Mouse (Mus musculus) intestine, postnatal 0 days (tissue): ENCODE data around the gene Esrp2. TPM values are rescaled to one million over a fixed set of nuclear protein-coding genes. Genes with fewer than 3 reads are reported as not detected.

Experiments used
- ATAC-seq: fragments of 200-750 bp; cut with Nextera tagmentation; 2 replicates; pipeline ENCODE4 v1.8.0; 2017; ENCODE audit warnings: mild to moderate bottlenecking, moderate TSS enrichment, moderate library complexity
- H3K27ac ChIP-seq: fragments of 300-500 bp; sonication (generic); 2 replicates; pipeline ENCODE4 v1.5.1; 2014; ENCODE audit warnings: mild to moderate bottlenecking, low read depth, low read length, moderate library complexity
- H3K27me3 ChIP-seq: fragments of 300-500 bp; sonication (generic); replicated peaks from 2 replicates; pipeline ENCODE4 v1.6.1; 2014; ENCODE audit warnings: low read length, mixed read lengths; ENCODE audit not compliant: control insufficient read depth, insufficient read depth
- H3K36me3 ChIP-seq: fragments of 300-500 bp; sonication (generic); 2 replicates; pipeline ENCODE4 v1.6.1; 2014; ENCODE audit warnings: mild to moderate bottlenecking, moderate library complexity; ENCODE audit not compliant: control insufficient read depth, insufficient read depth
- H3K4me1 ChIP-seq: fragments of 300-500 bp; sonication (generic); replicated peaks from 2 replicates; pipeline ENCODE4 v1.6.1; 2014; ENCODE audit warnings: antibody characterized with exemption, low read length, mixed read lengths; ENCODE audit not compliant: control insufficient read depth, insufficient read depth
- H3K4me2 ChIP-seq: fragments of 300-500 bp; sonication (generic); replicated peaks from 2 replicates; pipeline ENCODE4 v1.6.1; 2014; ENCODE audit warnings: low read depth, mild to moderate bottlenecking, moderate library complexity
- H3K4me3 ChIP-seq: fragments of 300-500 bp; sonication (generic); 2 replicates; pipeline ENCODE4 v1.5.1; 2014; ENCODE audit warnings: low read depth, low read length
- H3K9ac ChIP-seq: fragments of 300-500 bp; sonication (generic); 2 replicates; pipeline ENCODE4 v1.6.1; 2014; ENCODE audit warnings: mild to moderate bottlenecking, low read depth, low read length
- H3K9me3 ChIP-seq: fragments of 300-500 bp; sonication (generic); 2 replicates; pipeline ENCODE4 v1.6.1; 2016; ENCODE audit warnings: mixed run types; ENCODE audit not compliant: control insufficient read depth
- CTCF ChIP-seq: sonication (generic); IDR thresholded peaks from 2 replicates; pipeline ENCODE4 v1.5.1; 2016; ENCODE audit warnings: low read depth, mild to moderate bottlenecking, control low read depth, antibody characterized with exemption, moderate library complexity
- WGBS: fragments of 180-500 bp; shearing (Covaris S2); extraction: QIAGEN DNeasy Blood & Tissue Kit; methylation state at CpG from one replicate; pipeline ENCODE4 v1.1.7; 2014; 5-methylcytosine and 5-hydroxymethylcytosine counted together
- polyA plus RNA-seq: library from polyadenylated mRNA; unstranded; fragments of >200 nt; fragmentation: Nextera tagmentation; extraction: Ambion mirVana; gene quantifications from 2 replicates; pipeline ENCODE4 v1.2.1, GENCODE M21; 2015

Esrp2 gene
- polyA plus RNA-seq, 1 experiment from 2014 or later, result 11.0 TPM

- WGBS, result 73% methylated on average over 2 of the region's 2 CpGs
- no peak for TF ChIP-seq CTCF
- Histone ChIP-seq H3K27me3 (no peaks in the 10 kb centered on the region), H3K9me3 (no peaks in the 10 kb centered on the region), H3K36me3 (peaks cover 69% of the 10 kb centered on the region), H3K4me3 (no peak overlapping the region), H3K4me2 (no peak overlapping the region), H3K9ac (no peak overlapping the region), H3K27ac (no peak overlapping the region), H3K4me1 (0 out of 2 replicates have a peak, but pooled peaks cover 3% of the 10 kb centered on the region)
- no peak for ATAC-seq
Observed at GRCm38 (mm10) chr8:106130505-106130904, 6.3 kb downstream of the Esrp2 start.

GRCm38 (mm10) chr8:106129997-106130396 is 6.8 kb downstream of the Esrp2 start:
- H3K9me3 ChIP-seq, result no peaks in the 10 kb centered on the region
- no peak overlapping the region for H3K27ac ChIP-seq
- H3K4me2 ChIP-seq, result no peak overlapping the region
- H3K27me3 ChIP-seq, result no peaks in the 10 kb centered on the region
- 68% methylated on average over 2 of the region's 2 CpGs for WGBS
- no peak for ATAC-seq
- no peak overlapping the region for H3K9ac ChIP-seq
- H3K4me1 ChIP-seq, result 0 out of 2 replicates have a peak, but pooled peaks cover 3% of the 10 kb centered on the region
- no peak for TF ChIP-seq CTCF
- H3K4me3 ChIP-seq, result no peak overlapping the region
- peaks cover 69% of the 10 kb centered on the region for H3K36me3 ChIP-seq

- Histone ChIP-seq H3K4me1 (0 out of 2 replicates have a peak, but pooled peaks cover 3% of the 10 kb centered on the region), H3K27ac (no peak overlapping the region), H3K36me3 (peaks cover 69% of the 10 kb centered on the region), H3K9me3 (no peaks in the 10 kb centered on the region), H3K27me3 (no peaks in the 10 kb centered on the region), H3K4me3 (no peak overlapping the region), H3K9ac (no peak overlapping the region), H3K4me2 (no peak overlapping the region)
- no peak for TF ChIP-seq CTCF
- no peak for ATAC-seq
Observed at GRCm38 (mm10) chr8:106129232-106129930, 7.4 kb downstream of the Esrp2 start.

GRCm38 (mm10) chr8:106127882-106128410 is 8.8 kb downstream of the Esrp2 start:
- H3K4me1 ChIP-seq, result no peaks in the 10 kb centered on the region
- H3K27ac ChIP-seq, result no peak overlapping the region
- no peak overlapping the region for H3K4me2 ChIP-seq
- H3K36me3 ChIP-seq, result peaks cover 64% of the 10 kb centered on the region
- no peak for TF ChIP-seq CTCF
- no peak for ATAC-seq
- no peak overlapping the region for H3K4me3 ChIP-seq
- no peaks in the 10 kb centered on the region for H3K9me3 ChIP-seq
- no peaks in the 10 kb centered on the region for H3K27me3 ChIP-seq
- H3K9ac ChIP-seq, result no peak overlapping the region
- WGBS, result 85% methylated on average over 10 of the region's 10 CpGs

GRCm38 (mm10) chr8:106127054-106127453 is 9.7 kb downstream of the Esrp2 start:
- H3K9me3 ChIP-seq, result no peaks in the 10 kb centered on the region
- H3K4me2 ChIP-seq, result no peak overlapping the region
- no peak for ATAC-seq
- WGBS, result 70% methylated on average over 3 of the region's 3 CpGs
- H3K27me3 ChIP-seq, result no peaks in the 10 kb centered on the region
- no peaks in the 10 kb centered on the region for H3K4me1 ChIP-seq
- H3K36me3 ChIP-seq, result peaks cover 58% of the 10 kb centered on the region
- H3K27ac ChIP-seq, result no peak overlapping the region
- TF ChIP-seq CTCF, result peak; percentile 28; the same call in 1 of the 2 replicates
- H3K9ac ChIP-seq, result no peak overlapping the region
- H3K4me3 ChIP-seq, result no peak overlapping the region

- H3K36me3 ChIP-seq, result peaks cover 49% of the 10 kb centered on the region
- H3K4me3 ChIP-seq, result no peak overlapping the region
- no peak overlapping the region for H3K4me2 ChIP-seq
- no peak overlapping the region for H3K9ac ChIP-seq
- no peaks in the 10 kb centered on the region for H3K9me3 ChIP-seq
- H3K27me3 ChIP-seq, result no peaks in the 10 kb centered on the region
- TF ChIP-seq CTCF, result no peak
- H3K27ac ChIP-seq, result no peak overlapping the region
- 92% methylated on average over 1 of the region's 1 CpGs for WGBS
- ATAC-seq, result no peak
- no peaks in the 10 kb centered on the region for H3K4me1 ChIP-seq
Observed at GRCm38 (mm10) chr8:106126055-106126454, 10.7 kb downstream of the Esrp2 start.
